Mouse (Mus musculus): Measurements from ENCODE around the gene Rpp25. TPM values are rescaled to one million over a fixed set of nuclear protein-coding genes. Genes with fewer than 3 reads are reported as not detected.

Rpp25 gene
- total RNA-seq, 2 experiments from 2014 or later: 1.8 to 3.6 TPM

DNA sequence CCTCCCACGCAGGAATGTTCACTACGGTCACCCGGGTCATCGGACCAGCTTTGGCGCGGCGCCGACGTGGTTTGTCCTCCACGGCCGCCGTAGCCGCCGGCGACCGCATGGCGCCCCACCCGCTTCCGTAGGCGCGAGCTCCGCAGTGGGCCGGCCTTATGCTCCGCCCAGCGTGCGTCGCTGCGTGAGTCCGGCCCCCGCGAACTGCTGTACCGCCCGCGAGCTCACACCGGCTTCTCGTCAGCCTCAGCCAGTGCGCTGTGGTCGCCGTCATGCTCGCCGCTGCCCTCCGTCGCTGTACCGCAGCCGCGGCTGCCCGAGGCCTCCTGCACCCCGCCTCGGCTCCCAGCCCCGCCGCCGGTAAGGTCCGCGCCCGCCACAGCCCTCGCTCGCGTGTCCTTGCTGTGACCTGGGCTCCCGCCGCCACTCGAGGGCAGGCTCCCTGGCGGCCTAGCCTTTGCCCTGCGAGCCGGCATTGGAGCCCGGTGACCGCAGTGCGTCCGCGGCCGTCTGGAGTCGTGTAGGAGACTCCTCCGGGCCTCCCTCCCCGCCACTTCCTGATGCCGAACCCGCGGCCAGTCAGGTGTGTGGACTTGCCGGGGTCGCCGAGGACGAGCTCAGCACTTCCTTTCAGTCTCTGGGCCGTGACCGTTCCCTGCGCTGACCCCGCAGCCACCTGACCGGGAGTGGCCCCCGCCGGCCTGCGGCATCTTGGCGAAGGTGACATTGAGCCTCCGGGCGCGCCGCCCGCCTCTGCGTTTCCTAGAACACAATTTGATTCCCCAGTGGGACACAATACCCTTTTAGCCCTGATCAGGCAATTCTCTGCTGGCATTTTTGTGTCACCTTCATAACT is 17.5 kb downstream of the Rpp25 start, which contains the start of gene Cox5a:
Gene Cox5a, plus strand, starts transcription at position 219 of the 856 bp plus-strand sequence.
- peak; percentile 97 for DNase-seq

DNA sequence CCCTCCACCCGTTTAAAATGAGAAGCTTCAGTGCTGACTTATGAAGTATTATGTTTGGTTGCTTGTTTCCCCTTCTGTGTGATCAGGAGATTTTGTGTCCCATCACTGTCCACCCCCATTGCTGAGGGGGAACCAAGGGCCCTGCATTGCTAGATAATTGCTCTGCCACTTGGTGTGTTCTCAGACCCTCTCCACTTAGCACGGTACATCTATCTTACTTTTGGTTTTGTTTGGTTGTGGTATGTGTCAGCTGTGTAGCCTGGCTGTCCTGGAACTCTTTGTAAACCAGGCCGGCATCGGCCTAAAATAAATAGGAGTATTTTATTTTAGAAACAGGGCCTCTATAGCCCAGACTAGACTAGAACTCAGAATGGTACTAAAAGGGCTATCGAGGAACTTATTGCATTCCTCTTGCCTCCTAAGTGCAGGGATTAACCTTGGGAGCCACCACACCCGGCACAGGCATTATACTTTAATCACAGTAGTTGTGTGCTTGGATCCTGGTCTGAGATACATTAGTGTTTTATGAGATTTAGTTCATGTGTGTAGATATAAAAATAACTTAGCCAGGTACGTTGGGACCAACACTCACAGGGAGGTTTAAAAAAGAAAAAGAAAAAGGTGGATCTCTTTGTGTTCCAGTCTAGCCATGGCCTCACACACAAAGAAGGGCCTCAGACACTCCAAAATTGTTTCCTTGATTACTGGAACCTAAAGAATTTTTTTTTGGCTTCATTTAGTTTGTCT is 18.5 kb downstream of the Rpp25 start:
- no peak for DNase-seq

DNA sequence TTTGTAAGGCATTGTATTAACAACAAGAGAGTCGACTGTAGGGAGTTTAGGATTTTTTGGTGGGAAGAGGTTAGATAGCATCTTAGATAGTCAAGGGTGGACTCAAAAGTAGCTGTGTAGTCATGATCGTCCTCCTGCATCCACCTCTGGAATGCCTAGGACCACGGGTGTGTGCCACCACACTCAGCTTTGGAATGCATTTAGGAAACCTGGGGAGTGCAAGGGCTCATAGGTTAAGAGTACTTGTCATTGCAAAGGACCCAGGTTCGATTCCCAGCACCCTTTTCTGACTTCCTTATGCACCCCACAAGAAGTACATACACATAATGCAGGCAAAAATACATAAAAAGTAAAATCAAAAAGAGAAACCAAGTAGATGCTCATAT is 19.0 kb downstream of the Rpp25 start:
- DNase-seq: no peak

DNA sequence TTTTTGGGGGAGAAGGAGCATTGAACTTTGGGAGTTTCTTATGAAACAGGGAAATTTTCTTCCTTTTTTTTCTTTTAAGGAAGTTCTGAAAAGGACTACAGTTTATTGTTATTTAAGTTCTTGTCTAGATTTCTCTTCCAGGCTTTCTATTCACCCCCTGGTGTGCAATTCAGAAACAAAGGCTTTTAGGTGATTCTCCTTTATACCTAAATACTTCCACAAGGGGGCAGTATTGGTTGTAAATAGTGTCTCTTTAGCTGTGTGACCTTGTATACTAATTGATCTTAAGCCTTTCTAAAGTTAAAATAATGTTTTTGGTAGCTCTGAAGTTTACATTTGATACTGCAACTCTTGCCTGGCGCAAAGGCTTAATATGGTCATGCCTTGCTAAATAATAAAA is 19.9 kb downstream of the Rpp25 start:
- DNase-seq: no peak

DNA sequence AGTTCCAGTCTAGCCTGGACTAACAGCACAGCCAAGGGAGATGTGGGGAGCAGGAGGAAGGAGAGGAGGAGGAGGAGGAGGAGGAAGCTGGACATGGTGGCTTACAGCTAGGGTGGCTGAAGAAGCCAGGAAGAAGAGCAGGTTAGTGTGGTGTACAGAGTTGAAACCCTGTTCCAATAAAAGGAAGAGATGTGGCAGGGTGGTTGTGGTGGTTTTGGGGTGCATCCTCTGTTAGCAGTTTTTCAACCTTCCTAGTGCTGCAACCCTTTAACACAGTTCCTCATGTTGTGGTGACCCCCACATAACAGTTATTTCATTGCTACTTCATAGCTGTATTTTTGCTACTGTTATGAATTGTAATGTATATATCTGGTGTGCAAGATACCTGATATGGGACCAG is 20.6 kb downstream of the Rpp25 start:
- DNase-seq: no peak

DNA sequence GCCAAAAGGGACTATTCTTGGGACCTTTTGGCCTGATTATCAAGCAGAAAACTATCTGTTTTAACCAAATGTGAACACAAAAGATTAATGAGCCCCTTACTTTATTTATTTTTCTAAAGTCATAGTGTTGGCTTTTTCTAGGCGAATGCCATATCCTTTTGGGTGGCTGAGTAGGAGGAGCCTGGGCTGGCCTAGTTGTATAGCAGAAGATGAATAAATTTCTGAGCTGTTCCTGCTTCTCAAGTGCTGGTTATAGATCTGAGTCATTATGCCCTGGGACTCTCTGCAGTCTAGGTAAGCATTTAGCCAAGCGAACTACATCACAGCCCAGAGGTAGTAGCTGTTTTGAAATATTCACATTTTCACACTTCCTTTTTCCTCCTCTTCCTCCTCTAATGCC is 21.7 kb downstream of the Rpp25 start:
- DNase-seq: no peak

DNA sequence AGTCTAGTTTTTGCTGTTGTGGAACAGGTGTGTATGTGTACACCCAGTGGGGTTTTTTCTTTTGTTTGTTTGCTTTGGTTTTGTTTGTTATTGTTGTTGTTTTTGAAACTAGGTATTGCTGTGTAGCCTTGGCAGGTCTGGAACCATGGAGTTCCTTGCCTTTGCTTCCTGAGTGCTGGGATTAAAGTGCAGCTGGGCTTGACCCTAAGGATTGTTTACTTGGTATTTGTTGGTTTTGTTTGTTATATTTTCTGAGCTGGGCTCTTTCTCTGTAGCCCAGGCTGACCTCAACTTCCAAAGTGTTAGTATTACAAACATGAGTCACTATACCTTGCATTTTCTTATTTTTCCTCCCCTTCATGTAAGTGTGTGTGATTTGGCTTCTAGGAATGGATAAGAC is 22.6 kb downstream of the Rpp25 start:
- DNase-seq: no peak

DNA sequence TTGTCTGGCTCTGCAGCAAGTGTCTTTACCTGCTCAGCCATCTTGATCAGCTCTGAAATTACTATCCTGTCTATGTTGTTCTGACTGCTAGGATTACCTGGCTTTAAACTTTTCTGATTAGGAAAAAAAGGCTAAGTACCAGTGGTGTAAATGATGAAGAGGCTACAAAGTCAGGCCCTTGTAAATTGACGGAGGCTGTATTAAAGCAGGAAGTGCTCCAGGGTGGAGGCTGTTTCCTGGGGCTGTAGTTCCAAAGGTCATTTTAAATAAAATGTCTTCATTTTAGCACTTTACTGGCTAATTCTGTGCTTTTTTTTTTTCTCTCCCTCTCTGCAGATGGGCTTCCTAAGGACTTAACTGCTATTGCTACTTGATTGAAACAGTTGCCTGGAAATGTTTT is 28.1 kb downstream of the Rpp25 start:
- no peak for DNase-seq

DNA sequence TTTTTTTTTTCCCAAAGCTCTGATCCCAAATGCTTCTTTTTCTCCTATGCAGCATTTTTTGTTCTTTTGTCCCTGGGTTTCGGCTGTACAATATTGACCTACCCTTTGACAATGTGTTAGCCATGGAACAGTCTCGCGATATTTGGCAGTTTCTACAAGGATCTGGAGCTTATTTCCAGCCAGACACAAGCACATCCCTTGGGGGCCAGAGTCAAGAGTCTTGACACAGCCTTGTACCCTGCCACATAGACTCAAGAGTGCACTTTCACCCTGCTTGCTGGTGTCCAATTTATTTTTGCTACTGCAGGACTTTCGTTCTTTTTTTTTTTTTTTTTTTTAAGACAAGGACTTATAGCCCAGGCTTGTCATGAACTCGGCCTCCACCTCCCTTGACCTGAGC is 32.5 kb downstream of the Rpp25 start:
- DNase-seq: peak; percentile 43

DNA sequence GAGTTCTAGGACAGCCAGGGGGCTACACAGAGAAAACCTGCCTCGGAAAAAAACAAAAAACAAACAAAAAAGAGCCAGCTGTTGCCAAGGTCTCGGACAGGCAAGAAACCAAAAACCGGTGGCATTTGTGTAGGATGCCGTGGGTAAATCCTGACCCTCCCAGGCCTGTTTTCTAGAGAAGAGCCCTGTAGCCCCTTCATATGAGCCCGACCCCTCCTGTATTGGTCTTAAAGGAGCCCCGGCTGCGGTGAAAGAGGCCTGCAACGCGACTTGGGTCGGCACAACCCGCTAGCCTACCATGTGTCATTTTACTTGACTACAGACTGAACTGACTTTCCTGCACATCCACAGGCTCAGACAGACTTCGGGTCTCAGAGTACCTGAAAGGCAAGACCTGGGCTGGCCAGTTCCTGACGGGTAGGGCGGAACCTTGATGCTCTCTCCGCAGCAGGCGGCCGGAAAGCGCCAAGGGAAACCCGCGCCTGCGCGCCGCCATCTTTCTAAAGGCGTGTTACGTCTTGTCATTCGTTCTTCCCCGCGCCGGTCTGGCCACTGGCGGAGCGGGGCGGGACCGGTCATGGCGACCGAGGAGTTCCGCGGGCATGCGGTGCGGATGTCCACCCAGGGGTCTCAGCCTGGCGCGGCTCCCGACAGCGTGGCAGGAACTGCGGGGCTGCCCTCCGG is 33.4 kb downstream of the Rpp25 start, which contains the start of gene Fam219b:
Gene Fam219b, plus strand, starts transcription at position 485 of the 684 bp plus-strand sequence.
- peak; percentile 95 for DNase-seq

DNA sequence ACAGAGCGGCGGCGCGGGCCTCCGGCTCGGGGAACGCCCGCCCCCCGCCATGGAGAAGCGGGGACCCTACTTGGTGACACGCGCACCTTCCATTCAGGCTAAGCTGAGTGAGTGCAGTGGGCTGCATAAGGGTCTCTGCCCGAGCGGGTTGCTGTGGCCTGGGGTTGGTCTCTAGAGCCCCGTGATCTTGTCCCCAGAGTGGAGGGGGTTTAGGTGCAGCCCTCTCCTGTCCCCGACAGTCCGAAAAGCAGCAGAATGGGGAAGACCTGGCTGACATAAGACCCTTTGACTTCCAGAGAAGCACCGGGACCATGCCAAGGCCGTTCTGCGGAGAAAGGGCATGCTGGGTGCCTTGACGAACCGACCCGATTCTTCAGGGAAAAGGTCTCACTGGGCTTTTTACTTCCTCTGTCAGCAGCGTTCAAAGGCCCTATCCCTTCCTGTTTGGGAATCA is 33.9 kb downstream of the Rpp25 start:
- peak; percentile 52 for DNase-seq

DNA sequence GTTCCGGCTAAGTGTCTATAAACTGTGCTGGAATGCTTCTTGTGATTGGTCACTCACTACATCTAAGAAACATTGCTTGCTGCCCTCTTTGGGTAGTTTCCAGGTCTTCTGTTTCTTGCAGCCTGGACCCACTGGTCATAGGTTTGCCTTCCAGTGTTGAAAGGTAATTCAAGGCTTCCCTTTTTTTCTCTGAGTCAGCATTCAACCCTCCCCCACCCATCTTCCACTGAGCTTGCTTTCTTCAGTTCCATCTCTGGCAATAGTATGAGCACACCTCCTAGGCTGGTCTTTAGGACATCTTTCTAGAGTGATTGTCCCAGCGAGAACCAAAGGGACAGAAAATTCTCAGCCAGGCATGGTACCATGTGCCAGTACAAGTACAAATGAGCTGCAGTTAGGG is 35.7 kb downstream of the Rpp25 start:
- DNase-seq: no peak

DNA sequence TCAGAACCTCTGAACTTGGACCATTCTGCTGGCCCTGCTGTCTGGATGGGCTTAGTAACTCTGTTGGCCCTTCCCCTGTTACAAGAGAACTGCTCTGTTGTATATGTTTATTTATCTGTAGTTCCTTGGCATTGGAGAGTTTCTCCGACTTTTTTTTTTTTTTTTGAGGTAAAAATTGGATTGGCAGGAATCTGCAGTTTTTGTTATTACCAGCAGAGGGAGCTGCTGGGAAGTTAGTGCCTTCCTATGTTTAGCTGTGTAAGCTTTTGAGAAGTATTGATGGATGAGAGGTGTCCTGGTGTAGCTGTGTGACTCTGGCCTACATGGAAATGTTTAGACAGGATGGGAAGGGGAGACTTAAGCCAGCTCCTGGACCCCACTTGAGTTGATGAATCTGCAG is 37.5 kb downstream of the Rpp25 start:
- peak; percentile 65 for DNase-seq

DNA sequence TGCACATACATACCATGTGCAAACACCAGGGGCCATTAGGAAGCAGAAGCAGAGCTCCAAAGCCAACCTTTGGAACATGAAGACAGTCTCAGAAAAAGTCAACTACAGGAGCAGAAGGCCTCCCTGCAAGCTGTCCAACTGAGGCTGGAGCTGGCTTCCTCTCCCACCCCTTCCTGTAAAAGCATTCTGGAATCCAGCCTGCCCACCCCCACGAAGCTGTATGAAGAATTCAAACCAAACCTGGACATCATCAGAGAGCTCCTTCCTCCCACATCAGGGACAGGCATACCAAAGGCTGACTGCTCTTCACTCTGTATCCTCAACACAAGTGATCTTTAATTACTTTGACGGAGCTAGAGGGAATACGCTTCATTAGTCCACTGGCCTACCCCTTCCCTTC is 40.1 kb downstream of the Rpp25 start:
- no peak for DNase-seq

DNA sequence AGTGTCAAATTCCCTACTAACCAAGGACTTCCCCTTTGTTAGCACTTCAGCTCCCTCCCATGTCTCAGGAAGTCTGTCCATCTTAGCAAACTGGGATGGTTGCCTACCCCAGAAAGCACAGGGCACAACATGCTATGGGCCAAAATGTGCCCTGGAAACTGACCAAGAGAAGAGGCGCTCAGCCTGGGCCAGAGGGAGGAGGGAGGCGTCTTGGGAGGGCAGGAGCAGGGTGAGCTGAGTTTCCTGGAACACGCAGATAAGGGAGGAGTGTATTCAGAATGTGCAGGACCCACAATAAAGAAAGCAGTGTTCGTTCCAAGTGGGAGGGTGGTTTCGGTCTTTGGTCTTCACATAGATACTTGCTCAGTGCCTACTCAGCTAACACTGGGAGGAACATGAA is 43.5 kb downstream of the Rpp25 start:
- no peak for DNase-seq

DNA sequence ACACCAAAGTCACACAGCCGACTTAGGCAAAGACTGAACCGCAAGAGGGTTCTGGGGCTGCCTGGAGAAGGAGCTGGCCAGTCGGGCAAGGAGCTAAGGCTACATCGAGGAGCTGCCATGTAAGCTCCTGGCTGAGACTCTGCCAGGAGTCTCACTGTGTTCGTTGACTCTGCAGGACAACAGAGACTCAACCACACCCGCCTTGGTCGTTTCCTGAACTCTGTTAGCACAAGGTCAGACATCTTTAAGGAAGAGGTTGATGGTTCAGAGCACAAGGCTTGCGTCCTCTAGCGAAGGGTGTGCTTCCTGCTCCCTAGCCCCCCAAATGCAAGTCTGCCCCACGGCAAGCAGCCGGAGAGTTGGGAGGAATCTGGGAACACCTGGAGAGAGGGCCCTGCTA is 44.0 kb downstream of the Rpp25 start:
- no peak for DNase-seq

DNA sequence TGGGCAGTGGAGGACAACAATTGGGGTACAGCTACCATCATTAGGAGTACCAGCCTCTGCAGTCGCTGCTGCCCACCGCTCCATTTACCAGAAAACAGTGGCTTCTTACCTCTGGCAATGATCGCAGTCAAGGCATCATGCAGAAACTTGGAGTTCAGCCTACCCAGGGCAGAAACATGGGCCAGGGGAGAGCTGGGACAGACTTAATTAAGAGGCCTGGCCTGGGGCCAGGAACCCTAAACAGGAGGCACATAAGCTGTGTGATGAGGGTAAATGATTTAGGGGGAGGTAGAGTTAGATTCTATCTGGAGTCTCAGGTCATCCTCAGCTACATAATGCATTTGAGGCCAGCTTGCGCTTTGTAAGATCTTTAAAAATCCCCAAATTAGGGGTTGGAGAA is 45.4 kb downstream of the Rpp25 start:
- no peak for DNase-seq

DNA sequence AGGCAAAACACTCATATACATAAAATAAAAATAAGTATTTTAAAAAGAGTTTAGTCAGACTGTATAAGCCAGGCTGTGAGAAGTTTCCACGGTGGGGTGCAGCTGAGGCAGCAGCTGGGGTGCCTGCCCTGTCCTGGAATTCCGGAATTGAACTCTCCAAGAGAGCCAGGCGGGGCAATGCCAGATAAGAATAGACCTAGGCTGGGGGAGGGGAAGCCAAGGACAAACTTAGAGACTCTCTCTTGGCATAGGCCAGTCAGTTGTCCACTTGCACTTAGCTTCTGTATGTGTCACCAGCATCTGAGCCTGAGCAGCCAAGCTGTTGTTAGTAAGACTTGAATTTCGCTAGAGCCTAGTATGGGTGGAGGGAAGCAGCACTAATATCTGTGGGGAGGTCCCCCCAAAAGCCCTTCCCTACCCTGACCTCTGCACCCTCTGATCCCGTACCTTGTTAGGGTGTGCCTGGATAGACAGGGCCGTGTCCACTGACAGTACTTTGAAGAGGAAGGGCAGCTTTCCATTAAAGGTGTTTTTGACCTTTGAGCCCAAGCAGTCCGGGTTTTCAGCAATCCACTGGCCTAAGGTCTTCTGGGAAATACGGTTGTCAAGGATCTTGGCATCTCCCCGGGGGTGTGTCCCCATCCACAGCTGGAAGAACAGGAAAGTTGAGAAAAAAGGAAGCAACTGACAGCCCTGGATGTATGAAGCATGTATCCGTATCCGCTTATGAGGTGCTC is 46.5 kb downstream of the Rpp25 start:
- peak; percentile 76 for DNase-seq

DNA sequence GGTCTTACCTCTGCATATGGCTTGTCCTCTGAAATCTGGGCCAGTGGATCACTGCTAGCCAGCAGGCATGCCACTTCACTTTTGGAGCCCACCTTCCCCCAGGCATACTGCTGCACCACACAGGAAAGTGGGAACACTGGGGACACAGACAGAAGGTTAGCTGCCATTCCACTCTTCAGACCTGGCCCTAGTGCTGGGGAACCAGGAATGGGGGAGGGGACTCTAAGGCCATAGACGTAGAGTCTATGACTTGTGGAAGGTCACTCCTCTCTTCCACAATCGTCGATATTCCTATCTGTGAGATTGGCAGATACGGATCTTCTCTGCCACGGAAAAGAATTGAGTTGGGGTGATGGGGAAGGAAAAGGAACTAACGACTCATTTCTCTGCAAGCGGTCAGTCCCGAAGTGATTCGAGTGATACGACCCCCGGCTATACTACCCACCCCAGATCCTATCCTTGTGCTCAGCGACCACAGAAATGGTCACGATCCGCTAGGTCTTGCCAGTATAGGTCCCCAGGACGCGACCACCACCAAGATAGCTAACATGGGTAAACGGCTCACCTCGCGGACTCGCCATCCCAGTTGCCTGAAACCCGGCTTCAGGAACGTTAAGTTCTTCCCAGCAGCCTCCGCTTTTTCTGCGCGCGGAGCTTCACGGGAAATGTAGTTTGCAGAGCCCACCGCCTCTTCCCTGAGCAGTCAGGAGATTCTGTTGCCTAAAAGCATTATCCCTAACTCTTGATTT is 48.5 kb downstream of the Rpp25 start, which contains the start of gene Mpi:
Gene Mpi, minus strand, starts transcription at position 625 of the 749 bp plus-strand sequence.
- DNase-seq: peak; percentile 82

DNA sequence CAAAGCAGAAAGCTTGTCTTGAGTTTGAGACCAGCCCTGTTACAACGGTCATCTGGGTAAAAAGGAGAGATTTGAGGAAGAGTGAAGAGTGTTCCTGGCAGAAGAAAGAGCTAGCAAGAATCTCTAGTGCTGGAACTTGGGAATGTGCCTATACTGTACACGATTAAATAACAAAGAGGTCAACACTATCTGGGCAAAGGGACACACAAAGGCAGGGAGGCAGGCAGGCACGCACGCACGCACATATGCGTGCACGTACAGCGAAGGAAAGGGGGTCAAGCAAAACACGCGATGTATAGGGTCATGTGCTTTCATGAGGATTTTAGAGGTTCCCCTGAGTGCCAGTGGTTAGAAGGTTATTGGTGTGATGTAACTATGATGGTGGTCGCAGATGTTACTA is 49.3 kb downstream of the Rpp25 start:
- DNase-seq: no peak

DNA sequence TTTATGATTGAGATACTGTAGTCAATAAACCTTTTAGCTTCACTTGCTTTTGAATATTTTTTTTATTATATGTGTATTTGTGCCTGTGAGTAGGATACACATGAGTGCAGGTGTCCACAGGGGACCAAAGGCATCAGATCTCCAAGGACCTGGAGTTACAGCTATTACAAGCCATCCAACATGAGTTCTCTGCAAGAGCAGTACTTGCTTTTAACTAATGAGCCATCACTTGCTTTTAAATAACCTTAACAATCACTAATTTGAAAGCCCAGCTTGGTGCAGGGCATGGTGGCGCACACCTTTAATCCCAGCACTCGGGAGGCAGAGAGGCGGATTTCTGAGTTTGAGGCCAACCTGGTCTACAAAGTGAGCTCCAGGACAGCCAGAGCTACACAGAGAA is 50.9 kb downstream of the Rpp25 start:
- no peak for DNase-seq

All from adrenal gland, postnatal 10 days (tissue).